Mouse (Mus musculus): ENCODE results near the gene Gpr39. TPM values are rescaled to one million over a fixed set of nuclear protein-coding genes. Genes with fewer than 3 reads are reported as not detected.

Gpr39 gene
- polyA plus RNA-seq, 1 experiment = not detected

- TF ChIP-seq CTCF (IDR thresholded peaks at IDR 0.05; ENCODE audit: insufficient read depth, low read depth, low read length) (no peak), POLR2A (IDR thresholded peaks at IDR 0.05; ENCODE audit: insufficient read depth, low read depth, low read length) (no peak)
- no peaks in the 10 kb centered on the region for H3K4me1 ChIP-seq (ENCODE audit: control insufficient read depth, insufficient read depth, low read length)
- WGBS = 91% methylated on average over 4 of the region's 4 CpGs
Measured at GRCm38 (mm10) chr1:125744766-125745165, 68.0 kb downstream of the Gpr39 start.

DNA sequence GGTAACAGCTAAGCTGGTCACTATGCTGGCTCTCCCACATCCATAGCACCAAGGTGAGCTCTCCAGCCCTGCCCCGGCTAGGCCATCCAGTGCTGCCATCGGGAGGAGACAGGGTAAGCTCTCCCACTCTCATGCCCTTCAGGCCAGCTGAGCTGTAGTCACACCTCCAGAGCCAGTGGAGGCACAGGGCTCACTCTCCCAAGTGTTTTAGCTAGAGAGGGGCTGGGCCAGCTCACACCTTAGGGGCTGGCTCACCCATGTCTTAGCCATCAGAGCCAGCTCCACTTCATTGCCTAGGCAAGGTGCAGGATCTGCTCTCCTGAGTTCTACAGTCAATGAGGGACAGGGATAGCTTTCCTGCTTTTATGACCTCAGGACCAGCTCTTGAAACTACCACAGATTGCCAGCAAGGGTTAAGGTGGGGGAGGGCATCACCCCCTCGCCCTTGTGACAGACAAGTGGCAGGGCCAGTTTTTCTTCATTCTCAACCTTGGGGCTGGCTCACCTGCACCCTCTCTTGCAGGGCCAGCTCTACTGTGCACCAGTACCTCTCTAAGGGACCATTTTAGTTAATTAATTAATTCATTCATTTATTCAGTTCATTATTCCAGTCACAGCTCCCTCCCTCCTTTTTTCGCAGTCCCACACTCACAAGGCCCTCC is 78.7 kb downstream of the Gpr39 start:
- TF ChIP-seq POLR2A (IDR thresholded peaks at IDR 0.05; ENCODE audit: insufficient read depth, low read depth, low read length) (no peak), CTCF (IDR thresholded peaks at IDR 0.05; ENCODE audit: insufficient read depth, low read depth, low read length) (no peak)
- Histone ChIP-seq H3K27ac (ENCODE audit: insufficient read depth, low read depth, low read length) (no peak overlapping the region), H3K4me3 (ENCODE audit: insufficient read depth, low read depth, low read length) (no peak overlapping the region), H3K4me1 (ENCODE audit: control insufficient read depth, insufficient read depth, low read length) (no peaks in the 10 kb centered on the region; the same call in 1 of the 2 replicates)
- 96% methylated on average over 4 of the region's 4 CpGs for WGBS

More at GRCm38 (mm10) chr1:125744766-125745165, 68.0 kb downstream of the Gpr39 start:
- no peak overlapping the region for H3K27ac ChIP-seq (ENCODE audit: insufficient read depth, low read depth, low read length)
- H3K4me3 ChIP-seq (ENCODE audit: insufficient read depth, low read depth, low read length) = no peak overlapping the region

DNA sequence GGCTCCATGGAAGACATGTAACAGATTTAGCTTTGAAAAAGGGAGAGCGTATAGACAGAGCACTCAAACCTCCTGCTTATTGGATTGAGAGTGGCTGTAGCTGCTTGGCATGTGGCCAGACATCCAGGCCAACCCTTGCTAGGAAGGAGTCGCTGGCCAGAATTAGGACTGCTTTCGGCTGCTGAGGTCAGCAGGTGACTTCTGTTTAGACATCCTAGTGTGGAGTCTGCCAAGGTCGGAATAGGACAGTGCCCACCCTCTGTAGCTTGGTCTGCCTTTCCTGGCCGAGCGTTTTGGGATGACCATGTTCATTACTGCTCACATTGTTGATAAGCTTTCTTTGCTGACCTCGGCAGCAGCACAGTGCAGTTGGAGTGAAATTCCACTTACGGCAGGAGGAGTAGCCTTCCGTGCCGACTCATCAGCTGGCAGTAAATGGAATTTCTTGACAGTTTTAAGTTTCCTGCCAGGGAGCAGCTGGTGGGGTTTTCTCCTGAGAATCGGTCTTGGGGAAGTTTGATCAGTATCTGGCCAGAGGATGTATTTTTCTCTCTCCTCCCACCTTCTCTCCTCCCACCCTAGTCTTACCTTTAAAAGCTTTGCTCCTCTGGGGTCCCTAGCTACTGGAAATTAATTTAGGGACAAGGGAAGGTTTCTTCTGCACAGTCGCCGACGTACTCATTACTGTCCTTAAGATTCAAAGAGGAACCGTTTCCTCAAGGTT is 83.3 kb downstream of the Gpr39 start:
- Histone ChIP-seq H3K27ac (ENCODE audit: insufficient read depth, low read depth, low read length) (no peak overlapping the region), H3K4me3 (ENCODE audit: insufficient read depth, low read depth, low read length) (no peak overlapping the region), H3K4me1 (ENCODE audit: control insufficient read depth, insufficient read depth, low read length) (no peaks in the 10 kb centered on the region; the same call in 1 of the 2 replicates)
- 38% methylated on average over 15 of the region's 15 CpGs for WGBS
- no peak for TF ChIP-seq POLR2A (IDR thresholded peaks at IDR 0.05; ENCODE audit: insufficient read depth, low read depth, low read length)

- Histone ChIP-seq H3K27ac (ENCODE audit: insufficient read depth, low read depth, low read length) (no peak overlapping the region), H3K4me3 (ENCODE audit: insufficient read depth, low read depth, low read length) (no peak overlapping the region), H3K4me1 (ENCODE audit: control insufficient read depth, insufficient read depth, low read length) (no peaks in the 10 kb centered on the region; the same call in 1 of the 2 replicates)
- 54% methylated on average over 5 of the region's 5 CpGs for WGBS
- TF ChIP-seq CTCF (IDR thresholded peaks at IDR 0.05; ENCODE audit: insufficient read depth, low read depth, low read length) = no peak
- TF ChIP-seq POLR2A (IDR thresholded peaks at IDR 0.05; ENCODE audit: insufficient read depth, low read depth, low read length) = no peak
Measured at GRCm38 (mm10) chr1:125760696-125761025, 83.9 kb downstream of the Gpr39 start.

DNA sequence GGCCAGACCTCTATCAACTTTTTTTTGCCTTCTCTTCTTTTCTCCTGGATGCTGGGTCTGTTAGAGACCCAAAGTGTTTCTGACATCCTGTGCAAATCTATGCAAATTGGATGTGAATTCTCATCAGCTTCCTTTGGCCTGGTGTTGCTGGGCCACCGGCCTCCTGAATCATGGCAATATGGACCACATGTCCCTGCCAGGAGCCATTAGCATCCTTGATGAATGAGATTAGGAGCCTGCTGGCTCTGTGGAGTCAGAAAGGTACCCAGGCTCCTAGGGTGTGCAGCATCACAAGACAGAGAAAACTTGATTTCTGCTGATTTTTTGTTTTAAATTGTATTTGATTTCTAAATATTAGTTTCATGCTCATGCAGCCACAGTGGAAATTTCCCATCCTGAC is 85.3 kb downstream of the Gpr39 start:
- Histone ChIP-seq H3K4me1 (ENCODE audit: control insufficient read depth, insufficient read depth, low read length) (no peaks in the 10 kb centered on the region; the same call in 1 of the 2 replicates), H3K27ac (ENCODE audit: insufficient read depth, low read depth, low read length) (no peak overlapping the region), H3K4me3 (ENCODE audit: insufficient read depth, low read depth, low read length) (no peak overlapping the region)
- 79% methylated on average over 1 of the region's 1 CpGs for WGBS
- TF ChIP-seq CTCF (IDR thresholded peaks at IDR 0.05; ENCODE audit: insufficient read depth, low read depth, low read length) (no peak), POLR2A (IDR thresholded peaks at IDR 0.05; ENCODE audit: insufficient read depth, low read depth, low read length) (no peak)

GRCm38 (mm10) chr1:125789804-125790203 is 113.0 kb downstream of the Gpr39 start:
- Histone ChIP-seq H3K27ac (ENCODE audit: insufficient read depth, low read depth, low read length) (no peak overlapping the region), H3K4me1 (ENCODE audit: control insufficient read depth, insufficient read depth, low read length) (no peaks in the 10 kb centered on the region), H3K4me3 (ENCODE audit: insufficient read depth, low read depth, low read length) (no peak overlapping the region)
- no peak for TF ChIP-seq POLR2A (IDR thresholded peaks at IDR 0.05; ENCODE audit: insufficient read depth, low read depth, low read length)
- TF ChIP-seq CTCF (IDR thresholded peaks at IDR 0.05; ENCODE audit: insufficient read depth, low read depth, low read length) = peak; percentile 41; the same call in 1 of the 2 replicates
- WGBS = 47% methylated on average over 4 of the region's 4 CpGs

GRCm38 (mm10) chr1:125800506-125800905 is 123.7 kb downstream of the Gpr39 start:
- H3K27ac ChIP-seq (ENCODE audit: insufficient read depth, low read depth, low read length) = no peak overlapping the region
- no peak overlapping the region for H3K4me3 ChIP-seq (ENCODE audit: insufficient read depth, low read depth, low read length)
- H3K4me1 ChIP-seq (ENCODE audit: control insufficient read depth, insufficient read depth, low read length) = no peaks in the 10 kb centered on the region
- TF ChIP-seq CTCF (IDR thresholded peaks at IDR 0.05; ENCODE audit: insufficient read depth, low read depth, low read length) = no peak
- TF ChIP-seq POLR2A (IDR thresholded peaks at IDR 0.05; ENCODE audit: insufficient read depth, low read depth, low read length) = no peak
- WGBS = 92% methylated on average over 5 of the region's 5 CpGs

GRCm38 (mm10) chr1:125808426-125808825 is 131.6 kb downstream of the Gpr39 start:
- H3K4me1 ChIP-seq (ENCODE audit: control insufficient read depth, insufficient read depth, low read length) = no peaks in the 10 kb centered on the region
- H3K27ac ChIP-seq (ENCODE audit: insufficient read depth, low read depth, low read length) = no peak overlapping the region
- TF ChIP-seq POLR2A (IDR thresholded peaks at IDR 0.05; ENCODE audit: insufficient read depth, low read depth, low read length) = no peak
- TF ChIP-seq CTCF (IDR thresholded peaks at IDR 0.05; ENCODE audit: insufficient read depth, low read depth, low read length) = no peak
- H3K4me3 ChIP-seq (ENCODE audit: insufficient read depth, low read depth, low read length) = no peak overlapping the region
- 40% methylated on average over 2 of the region's 2 CpGs for WGBS

DNA sequence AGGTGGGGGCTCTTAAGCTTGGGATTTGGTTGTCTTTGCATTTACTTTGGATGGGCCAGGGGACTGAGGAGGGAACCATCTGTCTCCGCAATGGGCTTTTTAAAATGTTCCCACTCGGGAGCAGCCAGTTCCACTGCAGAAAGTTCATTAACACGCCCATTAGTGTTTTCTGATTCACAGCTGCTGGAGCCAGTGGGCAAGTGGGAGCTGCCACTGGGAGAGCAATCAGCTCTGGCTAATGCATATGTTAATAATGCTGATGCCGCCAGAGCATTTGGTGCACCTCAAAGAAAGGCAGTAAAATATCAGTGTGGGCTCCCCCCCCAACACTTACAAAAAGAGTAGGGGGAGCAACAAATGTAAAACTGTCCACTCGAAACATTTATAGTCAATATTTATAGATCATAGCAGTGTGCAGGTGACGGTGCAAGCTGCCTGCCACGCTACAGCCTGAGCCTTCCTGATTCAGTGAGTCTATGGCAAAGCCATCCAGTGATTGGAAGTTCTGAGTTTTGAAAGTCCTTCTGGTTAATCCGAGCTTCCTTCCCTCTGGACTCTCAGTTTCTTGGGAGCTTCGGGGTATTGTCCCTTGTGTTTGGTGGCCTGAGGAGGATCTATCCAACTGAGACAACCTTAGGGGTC is 136.5 kb downstream of the Gpr39 start:
- no peak for TF ChIP-seq CTCF (IDR thresholded peaks at IDR 0.05; ENCODE audit: insufficient read depth, low read depth, low read length)
- no peak for TF ChIP-seq POLR2A (IDR thresholded peaks at IDR 0.05; ENCODE audit: insufficient read depth, low read depth, low read length)
- no peak overlapping the region for H3K27ac ChIP-seq (ENCODE audit: insufficient read depth, low read depth, low read length)
- no peaks in the 10 kb centered on the region for H3K4me1 ChIP-seq (ENCODE audit: control insufficient read depth, insufficient read depth, low read length)
- 67% methylated on average over 9 of the region's 9 CpGs for WGBS
- no peak overlapping the region for H3K4me3 ChIP-seq (ENCODE audit: insufficient read depth, low read depth, low read length)

Measured in olfactory bulb, adult 2 months (tissue).